Mouse (Mus musculus) hindlimb bud, embryonic 11.5 days (tissue): ENCODE measurements around the gene Ano10.
A peak's percentile ranks its signal among the peaks of the same experiment; 100 is the strongest.
"Not testable (repeated sequence)": the region's sequence is repeated elsewhere in the genome, so short reads cannot be mapped to it uniquely, and the experiment has no call there.

Source experiments
- DNase-seq: peaks from one replicate; pipeline ENCODE4 v3.0.0-alpha.2; 2012; ENCODE audit warnings: low read depth, low spot score; ENCODE audit errors: extremely low spot score

Ano10 gene

GRCm38 (mm10) chr9:122294242-122294881 is at the start of gene Ano10:
Gene Ano10 (minus strand): TSS chr9:122294423.
- DNase-seq = peak; percentile 82

- DNase-seq = no peak
Measured at GRCm38 (mm10) chr9:122343399-122343798, 49.2 kb upstream of the Ano10 start.

- no peak for DNase-seq
Measured at GRCm38 (mm10) chr9:122339972-122340371, 45.7 kb upstream of the Ano10 start.

- no peak for DNase-seq
Measured at GRCm38 (mm10) chr9:122337510-122337931, 43.3 kb upstream of the Ano10 start.

GRCm38 (mm10) chr9:122336677-122337076 is 42.5 kb upstream of the Ano10 start:
- no peak for DNase-seq

- DNase-seq = no peak
Measured at GRCm38 (mm10) chr9:122328199-122328598, 34.0 kb upstream of the Ano10 start.

- DNase-seq = no peak
Measured at GRCm38 (mm10) chr9:122325996-122326395, 31.8 kb upstream of the Ano10 start.

- DNase-seq = no peak
Measured at GRCm38 (mm10) chr9:122322356-122322755, 28.1 kb upstream of the Ano10 start.

- DNase-seq = no peak
Measured at GRCm38 (mm10) chr9:122320626-122321025, 26.4 kb upstream of the Ano10 start.

- no peak for DNase-seq
Measured at GRCm38 (mm10) chr9:122316562-122316961, 22.3 kb upstream of the Ano10 start.

GRCm38 (mm10) chr9:122315501-122315900 is 21.3 kb upstream of the Ano10 start:
- no peak for DNase-seq

- DNase-seq = no peak
Measured at GRCm38 (mm10) chr9:122314942-122315341, 20.7 kb upstream of the Ano10 start.

- DNase-seq = no peak
Measured at GRCm38 (mm10) chr9:122314386-122314785, 20.2 kb upstream of the Ano10 start.

GRCm38 (mm10) chr9:122313128-122313527 is 18.9 kb upstream of the Ano10 start:
- DNase-seq = not testable (repeated sequence)

- no peak for DNase-seq
Measured at GRCm38 (mm10) chr9:122312296-122312990, 18.2 kb upstream of the Ano10 start.

GRCm38 (mm10) chr9:122311051-122311760 is 17.0 kb upstream of the Ano10 start:
- no peak for DNase-seq

GRCm38 (mm10) chr9:122310613-122311049 is 16.4 kb upstream of the Ano10 start:
- peak; percentile 75 for DNase-seq

GRCm38 (mm10) chr9:122309013-122309980 is 15.1 kb upstream of the Ano10 start:
- DNase-seq = no peak

- DNase-seq = no peak
Measured at GRCm38 (mm10) chr9:122305302-122305701, 11.1 kb upstream of the Ano10 start.

- DNase-seq = no peak
Measured at GRCm38 (mm10) chr9:122296169-122296568, 1.9 kb upstream of the Ano10 start.

- no peak for DNase-seq
Measured at GRCm38 (mm10) chr9:122295396-122295795, 1.2 kb upstream of the Ano10 start.
